Mouse (Mus musculus) MEL-GATA-1-ER (cell line): ENCODE data around the gene Trim34a.
"Not testable (repeated sequence)": the region's sequence is repeated elsewhere in the genome, so short reads cannot be mapped to it uniquely, and the experiment has no call there.

Experiments used
- DNase-seq: peaks from one replicate; pipeline ENCODE4 v3.0.0-alpha.2; 2012; ENCODE audit warnings: low read depth; ENCODE audit errors: extremely low read depth

Trim34a gene

DNA sequence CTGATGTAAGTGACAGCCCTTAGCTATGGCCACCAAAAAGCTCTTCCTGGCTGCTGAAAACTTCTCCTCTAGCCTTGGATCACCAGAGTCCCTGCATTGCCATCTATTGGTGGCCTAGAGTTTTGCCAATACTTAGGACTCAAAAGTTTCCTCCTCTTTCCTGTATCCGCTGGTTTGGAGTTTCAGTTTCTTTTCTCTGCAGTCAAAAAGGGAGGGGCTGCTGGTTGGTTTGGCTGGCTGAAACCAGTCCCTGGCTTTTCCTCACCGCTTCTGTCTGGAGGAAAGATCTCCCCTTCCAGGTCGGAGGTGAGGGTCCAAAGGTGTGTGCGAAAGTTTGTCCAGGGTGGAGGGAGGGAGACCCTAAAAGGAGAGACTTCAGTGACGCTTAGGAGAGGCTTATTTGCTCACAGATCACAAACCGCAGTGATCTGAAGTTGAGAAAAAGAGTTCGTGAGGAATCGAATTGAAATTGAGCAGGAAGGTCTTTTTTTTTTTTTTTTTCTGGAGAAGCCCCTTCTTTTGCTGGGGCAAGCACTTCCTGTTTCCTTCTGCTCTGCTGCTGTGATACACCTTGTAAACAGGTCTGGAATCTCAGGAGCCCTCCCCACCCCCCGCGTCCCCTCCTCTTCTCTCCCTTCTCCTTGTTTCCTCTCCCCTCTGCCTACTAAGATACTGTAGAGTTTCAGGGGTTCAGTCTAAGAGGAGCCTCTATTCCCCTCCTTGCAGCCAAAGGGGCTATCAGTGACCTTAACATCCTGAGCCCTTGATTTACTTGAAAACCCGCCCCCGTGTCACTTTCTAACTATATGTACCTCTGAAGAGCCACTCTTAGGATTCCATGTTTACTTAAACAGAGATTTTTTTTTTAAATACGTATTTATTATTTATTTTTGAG lies at the start of gene Trim34a:
Trim34a (plus strand) TSS at position 171 of the 895 bp plus-strand sequence.
- peak; percentile 62 for DNase-seq

DNA sequence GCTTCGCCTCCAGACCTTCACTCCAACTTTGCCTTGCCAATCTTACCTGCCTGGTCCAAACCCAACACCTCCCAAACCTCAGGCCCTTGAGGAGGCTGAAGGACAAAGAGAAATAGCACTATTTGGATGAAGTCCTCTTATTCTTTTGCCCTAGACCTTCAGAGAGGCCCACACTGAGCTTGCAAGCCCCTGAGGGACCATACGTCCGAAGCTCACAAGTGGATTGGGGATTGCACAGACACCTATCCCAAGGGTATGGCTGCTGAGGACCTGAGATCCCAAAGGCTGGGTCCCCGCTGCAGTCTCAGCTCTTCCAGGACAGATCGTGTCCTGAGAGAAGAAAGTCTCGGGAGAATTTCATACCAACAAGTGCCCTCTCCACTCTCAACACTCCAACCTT lies 48.4 kb upstream of the Trim34a start, which contains the start of gene Olfr649:
Olfr649 (minus strand) TSS at position 101 of the 400 bp plus-strand sequence.
- DNase-seq: no peak

GRCm38 (mm10) chr7:104199822-104200221 lies 44.4 kb upstream of the Trim34a start:
- peak; percentile 29 for DNase-seq

- DNase-seq: no peak
These were observed 38.1 kb upstream of the Trim34a start for GRCm38 (mm10) chr7:104206197-104206596.

- DNase-seq: no peak
These were observed 28.2 kb upstream of the Trim34a start for GRCm38 (mm10) chr7:104216011-104216535.

DNA sequence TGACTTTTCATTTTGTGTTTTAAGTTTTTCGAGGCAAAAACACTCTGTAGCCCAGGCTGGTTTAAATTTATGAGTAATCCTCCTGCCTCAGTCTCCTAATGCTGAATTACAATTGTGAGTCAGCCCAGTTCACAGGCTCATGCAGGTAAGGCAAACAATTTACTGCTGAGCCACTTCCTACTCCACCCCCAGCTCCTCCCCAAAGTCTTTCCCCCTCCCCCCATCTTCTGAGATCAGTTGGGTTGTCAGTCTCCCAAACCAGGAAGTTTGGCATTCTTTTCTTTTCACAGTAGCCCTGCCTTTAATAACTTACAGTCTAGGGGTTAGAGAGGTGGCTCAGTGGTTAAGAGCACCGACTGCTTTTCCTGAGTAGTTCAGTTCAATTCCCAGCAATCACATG lies 26.4 kb upstream of the Trim34a start:
- no peak for DNase-seq

- no peak for DNase-seq
These were observed 25.3 kb upstream of the Trim34a start, which contains the start of gene Trim6 for GRCm38 (mm10) chr7:104218701-104219569. Trim6 (plus strand) TSS chr7:104218793.

DNA sequence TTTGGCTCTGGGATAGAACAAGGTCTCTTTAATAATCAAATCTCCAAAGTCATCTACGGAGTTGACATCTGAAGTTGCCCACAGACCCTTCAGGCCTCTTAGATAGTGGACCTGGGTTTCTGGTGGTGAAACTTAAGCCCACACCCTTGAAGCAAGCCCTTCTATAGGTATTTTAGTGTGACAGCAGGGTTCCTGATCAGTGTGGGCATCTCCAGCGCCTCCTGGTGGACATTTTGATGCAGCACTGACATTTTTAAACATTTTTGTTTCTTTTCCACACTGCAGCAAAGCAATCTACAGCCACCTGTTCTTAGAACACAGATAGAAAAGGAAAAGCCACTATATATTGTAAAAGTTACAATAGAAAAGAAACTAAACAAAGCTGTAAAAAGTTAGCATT lies 13.1 kb upstream of the Trim34a start:
- no peak for DNase-seq

- no peak for DNase-seq
These were observed 3.4 kb upstream of the Trim34a start for GRCm38 (mm10) chr7:104240857-104241256.

DNA sequence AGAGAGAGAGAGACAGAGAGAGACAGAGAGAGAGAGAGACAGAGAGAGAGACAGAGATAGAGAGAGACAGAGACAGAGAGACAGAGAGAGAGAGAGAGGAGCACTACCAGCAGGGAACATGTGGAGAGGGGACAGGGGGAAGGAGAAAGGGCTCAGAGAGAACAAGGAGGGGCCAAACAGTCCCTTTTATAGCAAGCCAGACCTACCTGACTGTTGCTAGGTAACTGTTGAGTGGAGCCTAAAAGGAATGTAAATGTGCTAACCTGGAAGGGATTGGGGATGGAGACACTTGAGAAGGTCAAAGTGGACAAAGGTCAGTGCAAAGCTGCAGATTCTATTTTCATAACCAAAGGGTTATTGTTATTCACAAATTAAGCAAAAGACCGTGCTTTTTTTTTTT lies 641 bp upstream of the Trim34a start:
- no peak for DNase-seq

GRCm38 (mm10) chr7:104260380-104260779 lies 16.1 kb downstream of the Trim34a start:
- DNase-seq: not testable (repeated sequence)

GRCm38 (mm10) chr7:104265335-104265734 lies 21.1 kb downstream of the Trim34a start:
- not testable (repeated sequence) for DNase-seq

DNA sequence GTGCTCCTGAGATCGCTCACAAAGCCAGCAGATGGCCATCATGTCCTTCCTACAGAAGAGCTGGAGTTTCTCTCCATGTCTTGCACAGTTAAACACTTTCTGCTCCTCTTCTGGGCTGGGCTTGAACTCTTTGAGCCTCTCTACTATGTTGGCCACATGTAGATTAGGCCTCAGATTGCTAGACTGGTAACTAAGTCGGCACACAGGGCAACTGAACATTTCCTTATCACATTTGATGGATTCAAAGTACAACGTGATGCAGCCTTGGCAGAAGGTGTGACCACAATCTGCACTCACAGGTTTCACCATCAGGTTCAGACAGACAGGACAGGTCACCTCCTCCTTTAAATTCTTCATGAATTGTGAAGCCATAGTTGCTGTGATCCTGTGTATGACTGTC lies 35.1 kb downstream of the Trim34a start:
- not testable (repeated sequence) for DNase-seq

GRCm38 (mm10) chr7:104287576-104288443 lies 43.6 kb downstream of the Trim34a start, which contains the start of gene Trim5:
Trim5 (minus strand) TSS chr7:104288094.
- not testable (repeated sequence) for DNase-seq

DNA sequence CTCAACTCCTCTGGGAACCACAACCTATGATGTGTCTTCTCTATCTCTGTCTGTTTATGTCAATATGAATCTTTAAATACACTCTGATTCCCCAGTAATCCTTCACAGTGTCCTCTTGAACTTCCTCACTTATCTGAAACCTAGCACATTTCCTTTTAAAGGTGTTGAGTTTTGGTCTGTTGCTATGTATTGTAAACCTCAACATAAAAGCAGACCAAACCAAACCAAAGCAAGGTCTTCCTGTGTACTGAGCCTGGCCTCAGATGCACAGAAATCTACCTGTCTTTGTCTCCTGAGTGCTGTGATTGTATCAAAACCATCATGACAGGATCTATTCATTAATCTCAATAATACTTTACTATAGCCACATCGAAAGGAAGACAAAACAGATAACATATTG lies 46.4 kb downstream of the Trim34a start:
- DNase-seq: no peak

DNA sequence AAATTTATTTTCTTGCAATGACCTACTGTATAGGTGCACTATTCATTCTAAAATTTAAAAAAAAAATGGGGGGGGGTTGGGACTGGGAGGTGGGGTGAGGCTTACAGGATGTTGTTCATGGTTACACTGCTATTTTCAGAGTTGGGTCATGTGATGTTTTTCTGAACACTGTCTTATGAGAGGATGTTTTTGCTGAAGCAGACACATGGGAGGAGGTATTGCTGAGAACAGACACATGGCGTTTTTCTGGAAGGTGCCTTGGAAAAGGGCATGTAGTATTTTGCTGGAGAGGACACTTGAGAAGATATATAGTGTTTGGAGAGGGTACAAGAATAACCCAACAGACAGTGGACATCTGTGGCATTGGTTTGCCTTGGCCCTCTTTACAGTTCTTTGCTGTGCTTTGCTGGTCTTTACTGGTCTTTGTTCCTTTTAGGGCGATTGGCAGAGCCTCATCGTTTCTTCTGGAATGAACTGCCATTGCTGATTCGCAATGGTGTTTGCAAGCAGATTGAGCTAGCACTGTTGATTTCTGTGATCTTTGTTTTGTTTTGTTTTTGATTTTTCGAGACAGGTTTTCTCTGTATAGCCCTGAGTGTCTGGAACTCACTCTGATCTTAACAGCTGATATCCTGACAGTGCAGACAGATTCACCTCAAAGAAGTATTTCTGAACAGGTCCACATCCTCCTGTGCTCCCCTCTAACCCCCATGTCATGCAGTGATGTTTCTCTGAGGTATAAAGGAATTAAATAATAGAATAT lies 47.6 kb downstream of the Trim34a start:
- no peak for DNase-seq
